Mouse (Mus musculus) heart, embryonic 10.5 days (tissue): Measurements from ENCODE around the gene Glod5. TPM values are rescaled to one million over a fixed set of nuclear protein-coding genes. Genes with fewer than 3 reads are reported as not detected.

ENCODE experiments used
- DNase-seq: peaks from one replicate; pipeline ENCODE4 v3.0.0-alpha.2; 2017; ENCODE audit warnings: low spot score
- H3K27ac ChIP-seq: fragments of 300-500 bp; sonication (generic); 2 replicates; pipeline ENCODE4 v1.5.1; 2016; ENCODE audit warnings: mild to moderate bottlenecking
- H3K27me3 ChIP-seq: fragments of 300-500 bp; sonication (generic); 2 replicates; pipeline ENCODE4 v1.6.1; 2016; ENCODE audit warnings: mild to moderate bottlenecking; ENCODE audit not compliant: poor library complexity, insufficient read depth, severe bottlenecking
- H3K36me3 ChIP-seq: fragments of 300-500 bp; sonication (generic); 2 replicates; pipeline ENCODE4 v1.6.1; 2016; ENCODE audit warnings: mild to moderate bottlenecking, moderate library complexity
- H3K4me1 ChIP-seq: fragments of 300-500 bp; sonication (generic); 2 replicates; pipeline ENCODE4 v1.6.1; 2016; ENCODE audit warnings: mild to moderate bottlenecking
- H3K4me3 ChIP-seq: fragments of 300-500 bp; sonication (generic); 2 replicates; pipeline ENCODE4 v1.5.1; 2016; ENCODE audit warnings: mild to moderate bottlenecking, moderate library complexity
- H3K9me3 ChIP-seq: fragments of 300-500 bp; sonication (generic); 2 replicates; pipeline ENCODE4 v1.6.1; 2016; ENCODE audit warnings: mild to moderate bottlenecking, moderate library complexity
- WGBS: fragments of 180-500 bp; shearing (Covaris S2); methylation state at CpG from one replicate; pipeline ENCODE4 v1.1.7; 2016; 5-methylcytosine and 5-hydroxymethylcytosine counted together
- polyA plus RNA-seq: library from polyadenylated mRNA; unstranded; fragments of >200 nt; fragmentation: Nextera tagmentation; extraction: Ambion mirVana; gene quantifications from 2 replicates; pipeline ENCODE4 v1.2.1, GENCODE M21; 2016

The Glod5 gene
- polyA plus RNA-seq, 1 experiment from 2014 or later = not detected

DNA sequence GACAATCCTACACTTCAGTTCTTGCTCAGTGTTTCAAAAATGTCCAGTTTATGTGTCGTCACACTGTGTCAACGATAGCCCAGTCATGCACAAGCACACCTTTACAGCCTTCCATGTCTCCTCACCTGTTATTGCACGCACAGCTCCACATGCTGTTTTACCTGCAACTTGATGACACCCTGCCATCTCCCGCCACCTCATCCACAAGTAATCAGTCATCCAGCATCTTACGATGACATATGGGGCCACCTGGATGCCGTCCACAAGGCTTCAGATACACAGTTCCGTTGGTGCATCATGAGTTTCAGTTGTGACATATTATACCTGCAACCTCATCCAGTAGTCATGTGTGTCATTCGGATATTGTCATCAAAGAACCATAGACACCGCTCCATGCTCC is 59.4 kb downstream of the Glod5 start:
- Histone ChIP-seq H3K36me3 (no peaks in the 10 kb centered on the region), H3K27ac (no peak overlapping the region), H3K27me3 (no peaks in the 10 kb centered on the region), H3K4me1 (no peaks in the 10 kb centered on the region), H3K4me3 (no peak overlapping the region), H3K9me3 (no peaks in the 10 kb centered on the region)
- DNase-seq = no peak
- 88% methylated on average over 9 of the region's 9 CpGs for WGBS

Other genes starting within 250 kb of the Glod5 start
- gene Gripap1, start 228.7 kb downstream of the Glod5 start, polyA plus RNA-seq = 35.4 and 37.6 TPM in 2 replicates
- gene Kcnd1, start 196.2 kb downstream of the Glod5 start, polyA plus RNA-seq = 1.1 and 1.4 TPM in 2 replicates
- 33.0 and 43.8 TPM in 2 replicates for gene Otud5, start 177.1 kb downstream of the Glod5 start, polyA plus RNA-seq
- gene Pim2, start 140.2 kb downstream of the Glod5 start, polyA plus RNA-seq = 7.0 and 7.8 TPM in 2 replicates
- gene Slc35a2, start 134.5 kb downstream of the Glod5 start, polyA plus RNA-seq = 32.2 and 33.5 TPM in 2 replicates
- 80.4 and 107 TPM in 2 replicates for gene Pqbp1, start 119.2 kb downstream of the Glod5 start, polyA plus RNA-seq
- gene Timm17b, start 119.1 kb downstream of the Glod5 start, polyA plus RNA-seq = 140 and 156 TPM in 2 replicates
- not detected in 2 replicates for gene Gm10491, start 110.7 kb downstream of the Glod5 start, polyA plus RNA-seq
- gene Gm10490, start 109.0 kb downstream of the Glod5 start, polyA plus RNA-seq = 0.45 TPM in 1 of 2 replicates, not detected in the other
- gene Pcsk1n, start 98.7 kb downstream of the Glod5 start, polyA plus RNA-seq = 0.12 and 0.60 TPM in 2 replicates
- not detected in 2 replicates for gene Eras, start 89.9 kb downstream of the Glod5 start, polyA plus RNA-seq
- gene Hdac6, start 70.6 kb downstream of the Glod5 start, polyA plus RNA-seq = 36.4 and 36.9 TPM in 2 replicates
- 18.0 and 20.2 TPM in 2 replicates for gene Gata1, start 40.4 kb downstream of the Glod5 start, polyA plus RNA-seq
- 64.2 and 71.7 TPM in 2 replicates for gene Suv39h1, start 56.3 kb upstream of the Glod5 start, polyA plus RNA-seq
- 0.20 and 0.74 TPM in 2 replicates for gene Was, start 72.0 kb upstream of the Glod5 start, polyA plus RNA-seq
- gene Wdr13, start 114.4 kb upstream of the Glod5 start, polyA plus RNA-seq = 21.8 and 25.0 TPM in 2 replicates
- 342 and 398 TPM in 2 replicates for gene Rbm3, start 127.4 kb upstream of the Glod5 start, polyA plus RNA-seq
- 10.3 and 11.9 TPM in 2 replicates for gene Tbc1d25, start 157.7 kb upstream of the Glod5 start, polyA plus RNA-seq
- 29.6 and 30.1 TPM in 2 replicates for gene Ebp, start 175.0 kb upstream of the Glod5 start, polyA plus RNA-seq
- 4.6 and 5.5 TPM in 2 replicates for gene Porcn, start 188.0 kb upstream of the Glod5 start, polyA plus RNA-seq
- gene Ftsj1, start 233.9 kb upstream of the Glod5 start, polyA plus RNA-seq = 30.3 and 40.3 TPM in 2 replicates